Mouse (Mus musculus) heart, postnatal 25 days (tissue): Measurements from ENCODE around the gene Lpin1. TPM values are rescaled to one million over a fixed set of nuclear protein-coding genes. Genes with fewer than 3 reads are reported as not detected.

Experiments used
- DNase-seq: peaks from one replicate; pipeline ENCODE4 v3.0.0; 2022; ENCODE audit warnings: low spot score
- intact Hi-C: fragments of 180-260 bp; cut with DNase I; formaldehyde crosslinking; loops from one replicate; pipeline ENCODE4 v1.15.1; 2025
- total RNA-seq, 2 experiments: library from RNA; stranded (reverse); gene quantifications; 2 replicates each; pipeline ENCODE4 v1.2.3; 2021

Gene Lpin1
- total RNA-seq, 2 experiments from 2014 or later: 161 to 169 TPM

DNA sequence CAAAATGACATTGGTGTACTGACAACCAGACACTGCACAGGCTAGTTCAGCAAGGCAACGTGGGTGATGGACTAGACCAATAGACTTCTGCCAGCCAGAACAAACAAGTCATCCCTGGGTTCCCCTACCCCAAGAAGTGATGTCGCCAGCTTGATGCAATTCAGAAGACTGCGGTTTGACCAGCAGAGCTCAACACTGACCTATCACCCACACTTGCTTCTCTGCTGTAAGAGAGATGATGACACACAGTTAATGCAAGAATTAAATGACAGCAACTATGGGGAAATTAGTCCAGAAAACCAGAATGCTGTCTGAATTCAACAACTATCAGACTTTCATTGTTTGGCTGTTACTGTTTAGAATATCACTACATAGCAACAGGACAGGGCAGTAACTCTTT, 9.5 kb upstream of the Lpin1 start:
- no peak for DNase-seq
- intact Hi-C loops: no loop called here

DNA sequence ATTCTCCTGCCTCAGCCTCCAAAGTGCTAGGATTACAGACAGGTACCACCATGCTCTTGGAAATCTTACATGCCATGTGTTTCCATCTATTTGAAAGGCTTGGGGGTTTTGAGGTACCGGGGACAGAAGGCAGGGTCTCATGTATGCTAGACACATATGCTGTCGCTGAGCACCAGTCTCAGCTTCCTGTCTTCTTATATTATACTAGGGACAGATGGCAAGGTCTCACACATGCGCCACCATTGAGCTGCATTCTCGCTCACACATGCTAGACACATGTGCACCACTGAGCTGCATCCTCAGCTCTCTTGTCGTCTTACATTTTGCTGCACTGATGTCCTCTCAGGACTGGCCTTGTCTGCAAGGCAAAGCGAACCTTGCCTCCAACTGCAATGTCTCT, 8.7 kb upstream of the Lpin1 start:
- no peak for DNase-seq
- intact Hi-C loops: no loop called here

DNA sequence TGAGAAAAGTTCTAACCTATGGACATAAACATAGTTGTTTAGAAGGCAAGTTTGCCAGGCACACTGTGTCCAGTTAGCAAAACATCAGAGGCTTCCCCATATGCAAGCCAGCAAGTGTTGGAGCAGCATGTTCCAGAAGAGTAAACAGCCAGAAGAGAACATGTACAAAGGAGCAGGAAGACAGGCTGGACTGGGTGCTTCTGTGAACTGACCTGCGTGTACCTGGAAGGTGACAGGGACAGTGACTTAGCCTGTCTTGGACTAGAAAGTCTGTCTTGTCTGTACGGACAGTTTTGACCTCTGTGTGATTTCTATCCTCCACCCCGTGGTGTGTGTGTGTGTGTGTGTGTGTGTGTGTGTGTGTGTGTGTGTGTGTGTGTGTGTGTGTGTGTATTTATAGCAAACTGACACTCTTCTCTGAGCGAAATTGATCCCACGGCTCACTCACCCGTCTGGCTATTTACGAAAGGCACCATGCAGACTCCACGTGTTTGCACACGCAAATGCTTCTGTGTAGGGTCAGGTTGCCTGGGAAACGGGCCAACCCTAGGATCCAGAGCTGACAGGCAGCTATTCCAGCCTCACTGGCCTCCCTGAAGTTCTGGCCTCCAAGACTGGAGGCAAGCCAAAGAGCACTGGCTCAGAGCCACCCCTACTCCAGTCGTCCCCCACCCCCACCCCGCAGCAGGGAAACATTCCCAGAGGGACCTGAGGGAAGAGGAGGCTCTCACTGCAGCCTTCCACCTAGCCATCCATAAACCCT, 7.9 kb upstream of the Lpin1 start:
- intact Hi-C loops: no loop called here
- DNase-seq: peak; percentile 70

DNA sequence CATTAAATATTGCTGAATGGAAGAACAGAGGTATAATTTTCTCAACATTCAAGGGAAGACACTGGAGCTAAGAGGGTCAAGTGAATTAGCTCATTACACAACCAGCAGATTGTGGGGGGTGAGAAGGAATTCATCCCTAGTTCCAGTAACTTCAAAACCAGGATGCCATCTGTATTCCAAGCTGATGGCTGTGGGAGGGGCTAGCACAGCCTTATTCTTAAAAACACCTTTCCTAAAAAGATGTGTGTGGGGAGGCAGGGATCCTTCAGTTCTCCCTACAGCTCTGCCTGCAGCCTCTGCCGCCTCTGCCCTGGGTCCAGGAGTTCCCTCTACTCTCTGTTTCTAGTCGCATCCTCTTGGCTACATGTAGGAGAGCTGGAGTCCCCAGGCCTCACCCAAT, 5.0 kb upstream of the Lpin1 start:
- intact Hi-C loops: no loop called here
- DNase-seq: no peak

DNA sequence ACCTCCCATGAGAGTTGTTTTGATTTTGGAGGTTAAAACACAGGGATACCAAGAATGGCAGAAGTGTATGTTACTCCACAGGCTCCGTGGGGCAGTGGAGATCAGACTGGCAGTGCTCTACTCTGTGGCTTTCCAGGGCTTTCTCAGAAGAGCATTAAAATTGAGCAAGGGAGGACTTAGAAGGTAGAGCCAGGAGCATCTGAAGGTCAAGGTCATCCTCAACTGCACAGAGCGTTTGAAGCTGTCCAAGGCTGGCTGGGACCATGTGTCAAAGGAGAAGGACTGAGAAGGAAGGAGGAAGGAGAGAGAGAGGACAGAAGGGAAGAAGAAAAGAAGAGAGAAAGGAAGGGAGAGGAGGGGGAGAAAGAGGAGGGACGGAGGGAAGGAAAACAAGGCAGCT, 3.8 kb upstream of the Lpin1 start:
- no peak for DNase-seq
- intact Hi-C loops: no loop called here

DNA sequence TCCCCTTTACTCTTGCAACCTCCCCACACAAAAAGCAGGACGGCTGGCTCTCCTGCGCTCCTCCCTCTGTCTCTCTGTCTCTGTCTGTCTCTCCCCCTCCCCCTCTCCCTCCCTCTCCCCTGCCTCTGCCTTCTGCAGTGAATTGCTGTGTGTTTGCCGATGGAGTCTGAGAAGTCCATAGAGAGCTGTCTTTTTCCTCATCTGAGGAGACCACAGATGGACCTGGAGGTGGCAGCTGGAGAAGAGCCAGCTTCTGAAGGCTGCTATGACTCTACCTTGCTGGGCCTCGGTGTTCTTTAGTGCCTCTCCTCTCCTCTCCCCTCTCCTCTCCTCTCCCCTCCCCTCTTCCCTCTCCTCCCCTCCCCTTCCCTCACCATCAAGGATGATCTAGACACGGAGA, 5.1 kb downstream of the Lpin1 start:
- intact Hi-C loops: no loop called here

DNA sequence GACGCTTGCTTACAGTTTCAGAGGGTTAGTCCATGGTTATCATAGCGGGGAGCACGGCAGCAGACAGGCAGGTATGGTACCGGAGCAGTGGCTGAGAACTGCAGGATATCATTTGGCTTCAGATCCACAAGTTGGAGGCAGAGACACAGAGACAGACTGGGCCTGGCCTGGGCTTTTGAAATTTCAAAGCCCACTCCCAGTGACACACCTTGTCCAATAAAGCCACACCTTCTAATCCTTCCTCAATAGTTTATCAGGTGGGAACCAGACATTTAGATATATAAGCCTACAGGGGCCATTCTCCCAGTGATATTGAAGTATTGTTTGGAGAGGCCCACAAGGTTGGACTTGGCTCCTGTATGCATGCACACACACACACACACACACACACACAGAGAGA, 8.5 kb downstream of the Lpin1 start:
- intact Hi-C loops: no loop called here
- DNase-seq: no peak

More for the DNA sequence above, 5.1 kb downstream of the Lpin1 start:
- DNase-seq: no peak

DNA sequence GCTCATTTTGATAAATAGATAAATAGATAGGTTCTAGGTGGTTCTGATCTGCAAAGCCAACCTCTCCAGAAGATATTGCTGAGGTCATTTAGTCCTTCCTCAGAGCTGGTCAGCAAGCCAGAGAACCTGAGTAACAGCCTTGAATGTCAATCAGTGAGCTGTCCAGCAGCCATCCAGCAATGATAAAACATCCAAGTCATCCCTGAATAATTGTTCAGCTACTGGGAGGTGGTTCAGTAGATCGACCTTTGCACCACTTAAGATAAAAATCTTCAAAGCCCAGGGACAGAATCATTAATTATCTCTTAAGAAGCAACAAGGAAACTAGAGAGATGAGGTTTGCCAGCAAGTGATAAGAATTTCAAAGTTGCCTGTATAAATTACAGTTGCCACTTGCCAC, 10.4 kb downstream of the Lpin1 start:
- DNase-seq: no peak
- intact Hi-C loops: no loop called here

DNA sequence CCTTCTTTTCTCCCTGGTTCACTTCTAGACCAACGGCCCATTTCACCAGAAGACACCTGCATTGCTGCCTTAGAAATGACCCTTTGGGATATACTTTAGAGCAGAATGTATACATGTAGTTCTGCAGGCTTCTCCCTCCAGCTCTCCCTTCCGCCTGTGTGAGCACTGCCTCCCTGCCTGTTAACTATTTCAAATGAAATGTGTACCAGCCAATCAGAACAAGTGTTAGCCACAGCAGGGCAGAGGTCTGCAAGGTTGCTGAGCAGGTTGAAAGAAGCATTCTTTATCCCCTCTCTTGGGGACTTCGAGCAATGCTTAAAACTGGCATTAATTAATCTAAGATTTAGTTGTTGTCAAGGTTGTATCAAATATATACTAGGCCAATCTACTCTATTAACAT, 11.4 kb downstream of the Lpin1 start:
- intact Hi-C loops: no loop called here
- no peak for DNase-seq

DNA sequence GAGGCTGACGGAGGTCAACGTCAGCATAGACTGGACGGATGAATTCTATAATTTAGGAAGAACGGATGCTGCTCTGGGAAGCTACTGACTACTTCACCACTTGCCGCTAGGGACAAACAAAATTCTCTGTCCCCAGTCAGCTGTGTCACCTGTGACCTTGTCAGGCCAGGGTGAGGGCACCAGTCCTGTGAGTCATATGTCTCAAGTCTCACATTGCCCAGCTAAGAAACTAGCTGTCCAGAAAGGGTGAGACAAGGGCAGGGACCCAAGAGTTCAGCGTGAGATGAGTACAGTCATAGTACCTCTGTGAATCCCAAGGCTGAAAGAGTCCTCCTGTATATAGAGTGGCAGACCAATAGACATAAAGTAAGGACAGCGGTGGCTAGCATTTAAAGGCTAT, 17.0 kb downstream of the Lpin1 start:
- intact Hi-C loops: no loop called here
- DNase-seq: no peak

DNA sequence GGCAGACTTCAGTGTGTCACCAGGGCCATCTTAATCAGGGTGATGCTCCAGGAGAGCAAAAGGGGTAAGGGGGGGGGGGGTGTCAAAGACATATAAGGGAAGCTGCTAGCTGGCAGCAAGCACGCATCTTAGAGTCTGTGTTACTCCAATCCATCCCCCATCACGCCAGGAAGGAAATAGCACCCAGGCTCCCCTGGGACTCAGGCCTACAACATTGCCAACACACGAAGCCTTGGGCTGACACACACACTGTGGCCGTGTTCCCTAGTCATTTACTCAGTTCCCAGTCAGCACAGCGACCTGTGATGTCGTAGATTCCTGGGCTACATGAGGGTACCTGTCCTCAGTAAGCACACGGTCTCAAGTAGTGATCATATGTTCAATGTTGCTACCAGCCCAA, 17.8 kb downstream of the Lpin1 start:
- intact Hi-C loops: no loop called here
- DNase-seq: no peak

DNA sequence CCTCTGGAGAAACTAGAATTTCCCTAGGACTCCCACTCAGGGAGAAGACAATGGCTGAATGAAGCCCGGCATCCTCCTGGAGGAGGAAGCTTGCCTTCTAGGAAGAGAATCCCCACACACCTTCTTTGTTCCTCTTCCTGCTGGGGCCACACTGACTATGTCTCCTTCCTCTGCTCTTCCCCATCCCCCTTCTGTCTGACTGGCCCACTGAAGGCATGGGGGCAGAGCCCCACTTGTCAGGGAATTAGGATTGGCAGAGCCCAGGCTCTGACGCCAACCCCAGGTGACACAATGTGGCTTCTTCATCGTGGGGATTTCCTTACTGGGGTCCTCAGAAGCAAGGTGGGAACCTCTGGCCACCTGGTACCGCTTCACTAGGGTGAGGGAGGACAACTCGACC, 18.3 kb downstream of the Lpin1 start:
- DNase-seq: no peak
- intact Hi-C loops: no loop called here

DNA sequence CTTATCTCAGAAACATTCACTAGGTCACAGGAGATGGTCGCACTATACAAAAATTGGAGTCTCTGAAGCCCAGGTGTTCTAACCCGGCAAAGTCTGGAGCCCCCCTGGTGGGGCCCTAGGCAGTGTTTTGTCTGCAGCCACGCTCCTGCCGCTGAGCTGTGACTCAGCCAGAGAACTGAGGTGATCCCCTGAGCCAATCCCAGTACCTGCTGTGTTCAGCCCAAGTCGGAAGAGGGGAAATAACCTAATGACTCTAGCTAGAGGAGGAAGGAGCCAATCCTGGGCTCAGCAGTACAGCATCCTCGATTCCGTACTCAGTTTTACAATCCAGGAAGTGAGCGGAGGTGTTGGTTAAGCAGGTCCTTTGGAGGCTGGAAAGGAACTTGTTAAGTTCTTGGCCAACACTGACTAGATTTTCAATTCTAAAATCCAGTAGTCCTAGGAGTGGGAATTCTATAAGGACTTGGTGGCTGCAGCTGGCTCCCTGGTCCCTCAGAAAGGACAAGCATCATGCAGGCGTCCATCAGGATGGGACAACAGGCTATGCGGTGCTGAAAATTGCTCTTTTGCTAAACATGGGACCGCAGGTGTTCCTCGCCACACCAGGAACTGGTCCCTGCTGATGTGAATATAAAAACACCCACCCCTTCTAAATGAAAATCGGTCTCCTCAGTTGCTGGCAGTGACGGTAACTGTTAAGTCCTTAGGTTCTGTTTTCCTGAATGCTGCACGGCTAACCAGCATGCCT, 19.1 kb downstream of the Lpin1 start:
- peak; percentile 51 for DNase-seq
- intact Hi-C loops: no loop called here

DNA sequence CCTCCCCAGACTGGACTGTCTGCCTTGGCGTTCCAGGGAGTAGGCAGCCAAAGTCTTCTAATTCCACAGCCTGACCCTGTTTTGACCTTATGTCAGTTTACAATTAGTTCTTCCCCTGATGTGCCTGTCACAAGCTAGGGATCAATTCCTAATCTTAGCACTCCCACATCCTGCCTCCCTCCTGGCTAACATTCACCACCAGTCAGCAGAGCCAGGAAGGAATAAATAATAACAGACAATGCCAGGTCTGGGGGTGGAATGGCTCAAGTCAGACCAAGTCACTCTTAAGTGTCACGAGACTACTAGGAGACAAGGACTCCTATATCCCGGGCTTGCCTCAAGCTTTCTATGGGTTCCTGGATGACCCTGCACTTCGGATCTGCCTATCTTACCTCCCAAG, 20.8 kb downstream of the Lpin1 start:
- intact Hi-C loops: loop anchor here (5.0 kb wide), 1 partner anchor 217 kb away; no protein-coding TSS in a partner anchor
- DNase-seq: no peak

DNA sequence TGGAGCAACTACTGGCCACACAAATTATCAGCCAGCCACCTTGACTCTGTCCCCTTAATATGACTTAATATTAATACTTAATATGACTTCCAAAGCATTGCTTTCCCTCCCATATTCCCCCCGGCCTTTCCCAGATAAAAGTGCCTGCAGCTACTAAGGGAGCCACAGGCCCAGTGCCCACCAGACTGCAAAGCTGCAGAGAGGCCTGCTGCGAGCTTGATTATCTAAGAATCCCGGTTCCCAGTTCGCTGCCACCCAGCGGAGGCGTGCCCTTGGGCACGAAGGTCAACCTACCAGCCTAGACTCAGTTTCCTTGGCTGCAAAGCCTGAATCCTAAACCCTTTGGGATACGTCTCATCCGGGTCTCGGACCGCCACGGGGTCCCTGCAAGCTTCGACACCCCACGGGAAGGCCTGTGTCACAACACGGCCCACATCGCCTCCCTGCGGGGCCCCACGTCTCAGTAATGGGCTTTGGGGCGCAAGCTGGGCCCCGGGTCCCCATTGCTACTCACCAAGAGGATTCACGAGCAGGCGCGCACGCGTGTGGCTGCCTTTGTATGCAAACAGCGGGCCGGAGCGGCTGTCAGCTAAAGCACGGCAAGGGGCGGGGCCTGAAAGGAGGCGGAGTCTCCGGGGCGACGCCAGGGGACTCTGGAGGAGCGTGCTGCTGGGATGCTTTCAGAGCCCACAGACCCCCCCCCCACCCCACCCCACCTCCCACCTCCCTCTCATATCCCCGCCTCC, 21.4 kb downstream of the Lpin1 start:
- peak; percentile 77 for DNase-seq
- intact Hi-C loops: loop anchor here (5.0 kb wide), 1 partner anchor 218 kb away; no protein-coding TSS in a partner anchor

DNA sequence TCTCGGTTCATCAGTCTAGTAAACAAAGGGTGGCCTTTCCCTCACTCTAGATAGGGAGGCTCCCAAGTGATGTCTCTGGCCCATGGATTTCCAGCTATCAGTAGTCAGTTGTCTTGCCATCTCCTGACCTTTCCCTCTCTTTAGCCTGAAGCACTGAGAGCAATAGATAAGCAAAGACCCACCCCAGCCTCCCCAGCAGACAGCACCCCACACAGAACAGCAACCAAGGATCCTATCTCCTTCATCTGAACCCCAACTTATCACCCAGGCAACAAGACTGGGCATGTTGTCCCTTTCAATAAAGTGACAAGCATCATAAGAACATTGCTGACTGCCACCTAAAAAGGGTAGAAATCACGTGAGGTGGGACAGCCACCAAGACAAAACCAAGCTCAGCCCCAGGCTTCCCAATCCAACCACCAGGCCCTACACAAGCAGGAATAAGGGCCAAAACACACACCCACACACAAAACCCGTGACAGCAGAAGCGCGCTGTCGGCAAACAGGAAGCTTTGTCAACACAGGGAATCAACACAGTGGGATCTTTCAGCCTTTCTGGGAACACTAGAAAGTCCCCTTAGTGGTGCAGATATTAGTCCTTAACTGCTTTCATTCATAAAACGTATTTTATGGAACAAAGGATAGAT, 22.2 kb downstream of the Lpin1 start:
- DNase-seq: no peak
- intact Hi-C loops: loop anchor here (5.0 kb wide), 1 partner anchor 219 kb away; no protein-coding TSS in a partner anchor

DNA sequence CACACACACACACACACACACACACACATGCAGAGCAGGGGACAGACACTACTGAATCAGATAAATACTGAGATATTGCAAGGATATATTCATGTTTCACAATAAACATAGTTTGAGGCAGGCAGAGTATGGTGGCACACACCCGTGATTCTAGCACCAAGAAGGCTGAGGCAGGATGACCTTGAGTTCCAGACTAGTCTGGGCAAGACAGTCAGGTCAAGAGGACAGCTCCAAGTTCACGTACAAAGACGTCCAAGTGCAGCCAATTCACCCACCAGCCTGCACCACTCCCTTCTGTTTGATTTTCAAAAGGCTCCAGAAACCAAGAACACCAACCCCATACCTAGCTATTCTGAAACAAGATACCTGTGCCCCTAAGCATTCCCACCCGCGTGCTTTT, 23.0 kb downstream of the Lpin1 start:
- intact Hi-C loops: loop anchor here (5.0 kb wide), 1 partner anchor 220 kb away; no protein-coding TSS in a partner anchor

DNA sequence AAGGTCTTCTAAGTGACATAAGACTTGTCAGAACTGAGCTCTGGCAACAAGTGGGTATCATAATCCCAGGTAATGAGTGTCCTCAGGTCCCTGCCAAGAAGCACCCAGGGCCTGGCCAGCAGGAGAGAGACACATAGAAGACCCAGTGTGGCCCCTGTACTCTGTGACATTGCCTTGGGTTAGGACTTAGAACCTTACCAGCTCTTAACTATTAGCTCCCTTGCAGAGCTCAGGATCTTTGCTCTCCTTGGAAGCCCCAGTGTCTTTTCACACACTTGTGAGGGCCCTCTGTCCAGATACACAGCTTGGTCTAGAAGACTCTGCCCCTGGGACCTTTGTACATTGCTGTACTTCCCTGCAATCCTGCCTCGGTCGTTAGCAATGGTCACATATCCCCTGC, 23.7 kb downstream of the Lpin1 start:
- intact Hi-C loops: loop anchor here (5.0 kb wide), 1 partner anchor 220 kb away; no protein-coding TSS in a partner anchor
- DNase-seq: no peak

More for the DNA sequence above, 23.0 kb downstream of the Lpin1 start:
- no peak for DNase-seq

DNA sequence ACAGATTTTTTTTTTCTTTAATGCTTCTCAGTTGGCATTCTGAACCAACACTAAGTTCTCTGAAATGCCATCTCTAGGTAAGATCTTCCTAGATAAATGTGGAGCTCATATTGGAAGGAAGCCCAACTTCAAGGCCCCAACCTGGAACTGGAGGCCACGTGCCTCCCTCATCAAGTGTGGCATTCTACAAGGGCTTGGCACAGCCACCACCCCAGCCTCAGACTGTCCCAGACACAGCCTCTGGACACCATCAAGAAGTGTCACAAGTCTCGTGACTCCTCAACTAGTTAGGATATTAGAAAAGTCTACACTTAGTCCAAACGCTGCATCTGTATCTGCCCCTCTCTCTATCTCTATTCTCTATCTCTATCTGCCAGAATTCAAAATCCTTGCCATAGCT, 25.8 kb downstream of the Lpin1 start:
- DNase-seq: no peak
- intact Hi-C loops: loop anchor here (5.0 kb wide), 1 partner anchor 222 kb away; no protein-coding TSS in a partner anchor
